In genomic region chr4:123665681-123666278, GRCm38 (mm10) we compare ENCODE assay signal across 9 mouse cellular contexts. TPM values are rescaled to one million over a fixed set of nuclear protein-coding genes. Genes with fewer than 3 reads are reported as not detected.
DNase-seq lines count a peak whose midpoint lies in the region; ATAC-seq and TF ChIP-seq lines count a peak whose summit lies in the region.
"Had no signal": no experiment of that assay in that cellular context is flagged by ENCODE, and none has a peak within 500 bp of the region (broad histone marks: within the 10 kb centered on the region; RNA-seq: fewer than 3 reads in every experiment).

No protein-coding gene starts in this region.

- H3K9ac ChIP-seq in lung, embryonic 14.5 days = peak overlapping the region; percentile 96
- peak overlapping the region; percentile 99 for H3K9ac ChIP-seq in forebrain, embryonic 14.5 days (ENCODE audit: low read length)
- peak overlapping the region; percentile 95 for H3K9ac ChIP-seq in liver, embryonic 15.5 days
- peak overlapping the region; percentile 92; the same call in 1 of the 2 replicates for H3K9ac ChIP-seq in stomach, embryonic 15.5 days

- H3K27me3 ChIP-seq in lung, embryonic 14.5 days (ENCODE audit: insufficient read depth, low read length) = no peaks in the 10 kb centered on the region
- H3K27me3 ChIP-seq in forebrain, embryonic 14.5 days (replicated peaks; ENCODE audit: control insufficient read depth, insufficient read depth, low read length) = no peaks in the 10 kb centered on the region
- 0 out of 2 replicates have a peak, but pooled peaks cover 4% of the 10 kb centered on the region for H3K27me3 ChIP-seq in liver, embryonic 15.5 days
- no peaks in the 10 kb centered on the region for H3K27me3 ChIP-seq in stomach, embryonic 15.5 days (replicated peaks)

- H3K4me1 ChIP-seq in lung, embryonic 14.5 days (ENCODE audit: insufficient read depth) = peaks cover 20% of the 10 kb centered on the region
- H3K4me1 ChIP-seq in lung, adult 2 months (ENCODE audit: control insufficient read depth, insufficient read depth, low read length) = peaks cover 11% of the 10 kb centered on the region
- H3K4me1 ChIP-seq in forebrain, embryonic 14.5 days (ENCODE audit: control insufficient read depth, insufficient read depth, low read length) = peaks cover 55% of the 10 kb centered on the region
- peaks cover 57% of the 10 kb centered on the region for H3K4me1 ChIP-seq in liver, embryonic 15.5 days (replicated peaks)
- peaks cover 27% of the 10 kb centered on the region for H3K4me1 ChIP-seq in stomach, embryonic 15.5 days

- intact Hi-C loops in left cerebral cortex, postnatal 10 days (cut with DNase I) = loop anchor here (5.0 kb wide), 1 partner anchor 138 kb away; no protein-coding TSS in a partner anchor

- DNase-seq in lung, embryonic 14.5 days = no peak
- DNase-seq in lung, adult 2 months = no peak
- no peak for DNase-seq in forebrain, embryonic 14.5 days (ENCODE audit: low spot score)
- DNase-seq in cerebellum, postnatal 14 days = no peak
- DNase-seq in left cerebral cortex, postnatal 10 days (ENCODE audit: extremely low spot score in 1 of 2, low spot score in 2 of 2) = no peak
- no peak for DNase-seq in cerebellum, adult 11-12 months
- DNase-seq: layer of hippocampus, postnatal 36 days had no signal

- no peak for ATAC-seq in lung, embryonic 14.5 days (ENCODE audit: insufficient read depth)
- no peak for ATAC-seq in forebrain, embryonic 14.5 days
- no peak for ATAC-seq in liver, embryonic 15.5 days (ENCODE audit: insufficient read depth)
- ATAC-seq in stomach, embryonic 15.5 days (ENCODE audit: insufficient read depth, low FRiP score, low read depth) = no peak

- H3K9me3 ChIP-seq in lung, embryonic 14.5 days (ENCODE audit: low read depth, low read length) = no peaks in the 10 kb centered on the region
- H3K9me3 ChIP-seq in forebrain, embryonic 14.5 days (replicated peaks; ENCODE audit: control insufficient read depth, low read length) = no peaks in the 10 kb centered on the region
- H3K9me3 ChIP-seq in liver, embryonic 15.5 days (replicated peaks) = no peaks in the 10 kb centered on the region
- no peaks in the 10 kb centered on the region for H3K9me3 ChIP-seq in stomach, embryonic 15.5 days

- H3K36me3 ChIP-seq in lung, embryonic 14.5 days (ENCODE audit: insufficient read depth) = no peaks in the 10 kb centered on the region
- H3K36me3 ChIP-seq in forebrain, embryonic 14.5 days (ENCODE audit: control insufficient read depth, insufficient read depth, low read length) = no peaks in the 10 kb centered on the region
- H3K36me3 ChIP-seq in liver, embryonic 15.5 days (replicated peaks) = no peaks in the 10 kb centered on the region
- H3K36me3 ChIP-seq in stomach, embryonic 15.5 days = no peaks in the 10 kb centered on the region

- WGBS in lung, embryonic 14.5 days = 30% methylated on average over 11 of the region's 11 CpGs
- WGBS in lung, adult 2 months = 40% methylated on average over 11 of the region's 11 CpGs
- 28% methylated on average over 11 of the region's 11 CpGs for WGBS in forebrain, embryonic 14.5 days
- WGBS in liver, embryonic 15.5 days (ENCODE audit: insufficient replicate concordance) = 48% methylated on average over 11 of the region's 11 CpGs
- WGBS in stomach, embryonic 15.5 days = 39% methylated on average over 11 of the region's 11 CpGs

- H3K4me3 ChIP-seq in lung, embryonic 14.5 days (ENCODE audit: low read depth, low read length) = peak overlapping the region; percentile 93
- H3K4me3 ChIP-seq in lung, adult 2 months (replicated peaks; ENCODE audit: extremely low read depth, low read depth, low read length) = no peak overlapping the region
- peak overlapping the region; percentile 92 for H3K4me3 ChIP-seq in forebrain, embryonic 14.5 days (ENCODE audit: low read depth, low read length)
- H3K4me3 ChIP-seq in liver, embryonic 15.5 days (replicated peaks) = peak overlapping the region; percentile 95
- peak overlapping the region; percentile 92 for H3K4me3 ChIP-seq in stomach, embryonic 15.5 days (replicated peaks)

- no peak for TF ChIP-seq POLR2A in lung, adult 2 months (IDR thresholded peaks at IDR 0.05; ENCODE audit: borderline replicate concordance, extremely low read depth, low read depth, low read length)

- no peak for TF ChIP-seq CTCF in lung, embryonic 14.5 days (IDR thresholded peaks at IDR 0.05; ENCODE audit: low read depth)
- TF ChIP-seq CTCF in lung, adult 2 months (IDR thresholded peaks at IDR 0.05; ENCODE audit: insufficient read depth, low read length) = no peak

- H3K27ac ChIP-seq in lung, embryonic 14.5 days (ENCODE audit: low read depth) = peak overlapping the region; percentile 99
- H3K27ac ChIP-seq in forebrain, embryonic 14.5 days (ENCODE audit: low read depth, low read length) = peak overlapping the region; percentile 99
- peak overlapping the region; percentile 99 for H3K27ac ChIP-seq in liver, embryonic 15.5 days (replicated peaks)
- peak overlapping the region; percentile 98 for H3K27ac ChIP-seq in stomach, embryonic 15.5 days

- peak overlapping the region; percentile 71 for H3K4me2 ChIP-seq in lung, embryonic 14.5 days
- peak overlapping the region; percentile 82 for H3K4me2 ChIP-seq in forebrain, embryonic 14.5 days (ENCODE audit: low read length)
- peak overlapping the region; percentile 99 for H3K4me2 ChIP-seq in liver, embryonic 15.5 days
- peak overlapping the region; percentile 86 for H3K4me2 ChIP-seq in stomach, embryonic 15.5 days

RNA-seq across cellular contexts. Expression of gene Macf1, which starts 18.4 kb away (rescaled TPM):
- polyA plus RNA-seq in lung, embryonic 14.5 days (2014; fragmentation: Nextera tagmentation; extraction: Ambion mirVana) = 103 and 107 TPM in 2 replicates
- polyA plus RNA-seq in lung, adult 2 months (2012; rRNA removed) = 216 and 249 TPM in 2 replicates
- polyA plus RNA-seq in forebrain, embryonic 14.5 days (2014; fragmentation: Nextera tagmentation; extraction: Ambion mirVana) = 76.5 and 101 TPM in 2 replicates
- polyA plus RNA-seq in liver, embryonic 15.5 days (2015; fragmentation: Nextera tagmentation; extraction: Ambion mirVana) = 8.4 and 9.6 TPM in 2 replicates
- polyA plus RNA-seq in stomach, embryonic 15.5 days (2015; fragmentation: Nextera tagmentation; extraction: Ambion mirVana) = 34.6 and 36.1 TPM in 2 replicates
- 100 to 1,000 TPM; 243 to 256 TPM for total RNA-seq in left cerebral cortex, postnatal 10 days (2021)

RNA-seq across cellular contexts. Expression of gene Ndufs5, which starts 52.2 kb away (rescaled TPM):
- polyA plus RNA-seq in lung, embryonic 14.5 days (2014; fragmentation: Nextera tagmentation; extraction: Ambion mirVana) = 313 TPM in 2 replicates
- polyA plus RNA-seq in lung, adult 2 months (2012; rRNA removed) = 24.3 and 54.2 TPM in 2 replicates
- 397 and 481 TPM in 2 replicates for polyA plus RNA-seq in forebrain, embryonic 14.5 days (2014; fragmentation: Nextera tagmentation; extraction: Ambion mirVana)
- 144 and 157 TPM in 2 replicates for polyA plus RNA-seq in liver, embryonic 15.5 days (2015; fragmentation: Nextera tagmentation; extraction: Ambion mirVana)
- polyA plus RNA-seq in stomach, embryonic 15.5 days (2015; fragmentation: Nextera tagmentation; extraction: Ambion mirVana) = 287 and 321 TPM in 2 replicates
- 100 to 1,000 TPM; 174 to 179 TPM for total RNA-seq in left cerebral cortex, postnatal 10 days (2021)
